Mouse (Mus musculus): ENCODE measurements around the gene Dcaf11.
A peak's percentile ranks its signal among the peaks of the same experiment; 100 is the strongest.

Gene Dcaf11

GRCm38 (mm10) chr14:55584702-55585565 is 25.1 kb downstream of the Dcaf11 start, which contains the start of gene Emc9:
TSS of gene Emc9 (minus strand) at chr14:55585302.
- peak; percentile 93 for DNase-seq (ENCODE audit: low read depth, low spot score)

- DNase-seq (ENCODE audit: low read depth, low spot score), result no peak
These were observed 25.8 kb downstream of the Dcaf11 start for GRCm38 (mm10) chr14:55585566-55585960.

- no peak for DNase-seq (ENCODE audit: low read depth, low spot score)
These were observed 26.3 kb downstream of the Dcaf11 start for GRCm38 (mm10) chr14:55586149-55586548.

- no peak for DNase-seq (ENCODE audit: low read depth, low spot score)
These were observed 29.5 kb downstream of the Dcaf11 start for GRCm38 (mm10) chr14:55589271-55589670.

- DNase-seq (ENCODE audit: low read depth, low spot score), result no peak
These were observed 30.1 kb downstream of the Dcaf11 start for GRCm38 (mm10) chr14:55589771-55590448.

GRCm38 (mm10) chr14:55590748-55591330 is 31.0 kb downstream of the Dcaf11 start, which contains the start of gene Psme2:
TSS of gene Psme2 (minus strand) at chr14:55591113.
- DNase-seq (ENCODE audit: low read depth, low spot score), result peak; percentile 98

GRCm38 (mm10) chr14:55591331-55591891 is 31.6 kb downstream of the Dcaf11 start, which contains the start of gene Rnf31:
TSS of gene Rnf31 (plus strand) at chr14:55591708.
- DNase-seq (ENCODE audit: low read depth, low spot score), result peak; percentile 98

- no peak for DNase-seq (ENCODE audit: low read depth, low spot score)
These were observed 32.4 kb downstream of the Dcaf11 start for GRCm38 (mm10) chr14:55592226-55592625.

- DNase-seq (ENCODE audit: low read depth, low spot score), result peak; percentile 40
These were observed 36.4 kb downstream of the Dcaf11 start for GRCm38 (mm10) chr14:55596036-55596690.

- DNase-seq (ENCODE audit: low read depth, low spot score), result no peak
These were observed 39.0 kb downstream of the Dcaf11 start for GRCm38 (mm10) chr14:55598521-55599390.

GRCm38 (mm10) chr14:55603271-55603632 is 43.4 kb downstream of the Dcaf11 start, which contains the start of gene Irf9:
TSS of gene Irf9 (plus strand) at chr14:55603571.
- no peak for DNase-seq (ENCODE audit: low read depth, low spot score)

GRCm38 (mm10) chr14:55603633-55604576 is 44.1 kb downstream of the Dcaf11 start:
- DNase-seq (ENCODE audit: low read depth, low spot score), result peak; percentile 95

- DNase-seq (ENCODE audit: low read depth, low spot score), result no peak
These were observed 45.0 kb downstream of the Dcaf11 start for GRCm38 (mm10) chr14:55604823-55605222.

GRCm38 (mm10) chr14:55605743-55606459 is 46.1 kb downstream of the Dcaf11 start:
- no peak for DNase-seq (ENCODE audit: low read depth, low spot score)

- no peak for DNase-seq (ENCODE audit: low read depth, low spot score)
These were observed 48.5 kb downstream of the Dcaf11 start for GRCm38 (mm10) chr14:55608339-55608738.

- DNase-seq (ENCODE audit: low read depth, low spot score), result peak; percentile 20
These were observed 53.5 kb downstream of the Dcaf11 start for GRCm38 (mm10) chr14:55613346-55613745.

- DNase-seq (ENCODE audit: low read depth, low spot score), result no peak
These were observed 54.9 kb downstream of the Dcaf11 start for GRCm38 (mm10) chr14:55614565-55615178.

- DNase-seq (ENCODE audit: low read depth, low spot score), result no peak
These were observed 56.1 kb downstream of the Dcaf11 start for GRCm38 (mm10) chr14:55615876-55616275.
